Mouse (Mus musculus) midbrain, embryonic 11.5 days (tissue): ENCODE results near the gene Sbf1. TPM values are rescaled to one million over a fixed set of nuclear protein-coding genes. Genes with fewer than 3 reads are reported as not detected.

Source experiments
- ATAC-seq: fragments of 200-750 bp; cut with Nextera tagmentation; 2 replicates; pipeline ENCODE4 v1.8.0; 2017; ENCODE audit warnings: moderate TSS enrichment, moderate library complexity; ENCODE audit not compliant: low FRiP score
- DNase-seq: peaks from one replicate; pipeline ENCODE4 v3.0.0; 2015; ENCODE audit warnings: low spot score; ENCODE audit errors: missing footprints
- H3K27ac ChIP-seq: fragments of 300-500 bp; sonication (generic); 2 replicates; pipeline ENCODE4 v1.5.1; 2014; ENCODE audit warnings: low read depth, low read length
- H3K27me3 ChIP-seq: fragments of 300-500 bp; sonication (generic); 2 replicates; pipeline ENCODE4 v1.6.1; 2014; ENCODE audit warnings: mild to moderate bottlenecking, low read length, moderate library complexity, mixed read lengths; ENCODE audit not compliant: control insufficient read depth, insufficient read depth
- H3K36me3 ChIP-seq: fragments of 300-500 bp; sonication (generic); 2 replicates; pipeline ENCODE4 v1.6.1; 2014; ENCODE audit warnings: mild to moderate bottlenecking, low read length, moderate library complexity, mixed read lengths; ENCODE audit not compliant: control insufficient read depth, insufficient read depth
- H3K4me1 ChIP-seq: fragments of 300-500 bp; sonication (generic); 2 replicates; pipeline ENCODE4 v1.6.1; 2014; ENCODE audit warnings: low read length; ENCODE audit not compliant: control insufficient read depth, insufficient read depth
- H3K4me2 ChIP-seq: fragments of 300-500 bp; sonication (generic); 2 replicates; pipeline ENCODE4 v1.6.1; 2014; ENCODE audit warnings: mild to moderate bottlenecking, moderate library complexity
- H3K4me3 ChIP-seq: fragments of 300-500 bp; sonication (generic); 2 replicates; pipeline ENCODE4 v1.5.1; 2014; ENCODE audit warnings: low read depth, low read length
- H3K9ac ChIP-seq: fragments of 300-500 bp; sonication (generic); 2 replicates; pipeline ENCODE4 v1.6.1; 2014; ENCODE audit warnings: low read length
- H3K9me3 ChIP-seq: fragments of 300-500 bp; sonication (generic); 2 replicates; pipeline ENCODE4 v1.6.1; 2016; ENCODE audit warnings: low read length; ENCODE audit not compliant: control insufficient read depth
- WGBS: fragments of 180-500 bp; shearing (Covaris S2); extraction: QIAGEN DNeasy Blood & Tissue Kit; methylation state at CpG from one replicate; pipeline ENCODE4 v1.1.7; 2014; 5-methylcytosine and 5-hydroxymethylcytosine counted together
- polyA plus RNA-seq: library from polyadenylated mRNA; unstranded; fragments of >200 nt; fragmentation: Nextera tagmentation; extraction: Ambion mirVana; gene quantifications from 2 replicates; pipeline ENCODE4 v1.2.1, GENCODE M21; 2014

The Sbf1 gene
- 48.1 and 53.3 TPM in 2 replicates for polyA plus RNA-seq

DNA sequence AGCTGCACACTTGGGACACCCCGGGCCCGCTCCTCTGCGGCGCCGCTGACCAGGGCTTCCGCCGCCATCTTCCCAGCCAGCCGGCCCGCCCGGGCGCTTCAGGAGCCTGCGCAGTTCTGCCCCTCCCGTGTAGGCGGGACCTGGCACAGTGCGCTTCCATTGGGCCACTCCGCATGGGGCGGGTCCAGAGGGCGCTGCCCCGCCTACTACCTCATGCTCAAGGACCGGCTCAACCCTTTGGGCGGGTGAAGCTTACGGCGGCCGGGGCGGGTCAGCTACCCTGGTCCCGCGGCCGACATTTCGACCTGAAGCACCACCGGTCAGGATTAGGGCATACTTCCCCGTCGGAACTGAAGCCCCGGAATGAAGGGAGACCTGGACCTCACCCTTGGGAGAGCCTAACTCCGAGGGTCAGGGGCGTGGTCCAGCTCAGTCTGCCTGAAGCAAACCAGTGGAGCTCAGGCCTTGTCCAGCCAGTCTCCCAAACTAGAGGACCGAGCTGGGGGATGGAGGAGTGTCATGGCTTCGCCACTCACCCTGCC is at the start of gene Sbf1:
Sbf1 (minus strand) TSS at position 122 of the 542 bp plus-strand sequence.
- Histone ChIP-seq H3K9me3 (no peaks in the 10 kb centered on the region), H3K36me3 (no peaks in the 10 kb centered on the region), H3K27ac (no peak within 1 kb of the TSS), H3K4me3 (peak within 1 kb of the TSS; percentile 98), H3K4me2 (peak within 1 kb of the TSS; percentile 67), H3K9ac (peak within 1 kb of the TSS; percentile 91), H3K27me3 (no peaks in the 10 kb centered on the region), H3K4me1 (peaks cover 20% of the 10 kb centered on the region)
- ATAC-seq: peak; percentile 100
- DNase-seq: peak; percentile 99
- under 1% methylated on average over 36 of the region's 37 CpGs for WGBS

DNA sequence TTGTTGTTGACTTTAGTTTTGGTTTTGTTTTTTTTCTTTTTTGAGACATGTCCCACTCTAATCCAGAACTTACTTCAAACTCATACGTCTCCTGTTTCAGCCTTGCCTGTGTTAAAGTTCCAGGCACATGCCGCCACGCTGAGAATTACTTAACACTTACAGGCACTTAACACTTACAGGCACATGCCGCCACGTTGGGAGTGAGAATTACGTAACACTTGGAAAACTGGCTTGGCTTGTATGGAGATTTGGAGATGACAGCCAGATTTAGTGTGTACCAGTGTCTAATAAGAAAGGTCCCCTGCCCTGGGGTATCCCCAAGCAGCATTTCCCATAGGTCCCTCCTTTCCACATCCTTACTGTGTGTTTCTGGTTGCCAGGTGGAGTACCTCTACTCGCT is 47.9 kb upstream of the Sbf1 start:
- H3K9ac ChIP-seq: no peak overlapping the region
- 95% methylated on average over 7 of the region's 7 CpGs for WGBS
- H3K27me3 ChIP-seq: no peaks in the 10 kb centered on the region
- H3K27ac ChIP-seq: no peak overlapping the region
- no peaks in the 10 kb centered on the region for H3K4me1 ChIP-seq
- no peak overlapping the region for H3K4me2 ChIP-seq
- H3K9me3 ChIP-seq: no peaks in the 10 kb centered on the region
- ATAC-seq (no peak), DNase-seq (no peak)
- no peak overlapping the region for H3K4me3 ChIP-seq
- peaks cover 28% of the 10 kb centered on the region for H3K36me3 ChIP-seq

DNA sequence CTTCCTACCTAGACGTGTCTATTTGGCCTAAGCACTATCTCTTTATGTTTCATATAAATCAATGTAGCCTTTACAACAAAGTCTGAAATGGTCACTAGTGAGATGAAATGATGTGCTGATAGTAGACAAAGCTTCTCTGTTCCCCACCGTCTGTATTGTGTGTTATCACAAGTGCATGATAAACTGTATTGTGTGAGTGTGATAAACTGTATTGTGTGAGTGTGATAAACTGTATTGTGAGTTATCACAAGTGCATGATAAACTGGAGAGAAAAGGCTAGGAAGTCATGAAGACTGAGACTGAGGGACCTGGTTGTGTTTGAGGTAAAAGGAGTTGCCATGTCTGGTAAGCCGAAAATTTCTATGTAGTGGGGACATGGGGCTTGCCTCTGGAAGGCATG is 43.7 kb upstream of the Sbf1 start:
- Histone ChIP-seq H3K27me3 (no peaks in the 10 kb centered on the region), H3K27ac (no peak overlapping the region), H3K9ac (no peak overlapping the region), H3K4me1 (peaks cover 14% of the 10 kb centered on the region), H3K36me3 (peaks cover 3% of the 10 kb centered on the region), H3K9me3 (no peaks in the 10 kb centered on the region), H3K4me2 (no peak overlapping the region), H3K4me3 (no peak overlapping the region)
- no peak for DNase-seq
- ATAC-seq: no peak
- WGBS: 95% methylated on average over 3 of the region's 3 CpGs

DNA sequence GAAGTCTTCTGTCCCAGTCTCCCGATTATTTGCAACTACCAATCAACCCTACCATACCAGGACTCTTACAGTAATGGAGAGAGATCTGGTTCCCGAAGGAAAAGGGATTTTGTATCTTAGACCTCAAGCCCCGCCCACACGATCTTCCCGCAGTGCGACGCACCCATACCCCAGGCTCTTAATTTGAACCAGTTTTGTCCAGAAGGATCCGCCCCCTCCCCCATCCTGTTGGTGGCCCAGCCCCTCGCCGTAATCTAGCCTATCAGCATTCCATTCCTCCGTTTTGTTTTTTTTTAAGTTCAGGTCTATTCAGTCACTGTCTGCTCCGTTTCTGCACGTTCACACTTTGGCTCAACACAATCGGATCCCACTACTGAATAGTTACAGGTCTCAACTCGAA is 41.3 kb upstream of the Sbf1 start:
- 0 out of 2 replicates have a peak overlapping the region, but pooled peaks have one; percentile 69 for H3K27ac ChIP-seq
- H3K36me3 ChIP-seq: peaks cover 15% of the 10 kb centered on the region
- peak; percentile 75 for ATAC-seq

DNA sequence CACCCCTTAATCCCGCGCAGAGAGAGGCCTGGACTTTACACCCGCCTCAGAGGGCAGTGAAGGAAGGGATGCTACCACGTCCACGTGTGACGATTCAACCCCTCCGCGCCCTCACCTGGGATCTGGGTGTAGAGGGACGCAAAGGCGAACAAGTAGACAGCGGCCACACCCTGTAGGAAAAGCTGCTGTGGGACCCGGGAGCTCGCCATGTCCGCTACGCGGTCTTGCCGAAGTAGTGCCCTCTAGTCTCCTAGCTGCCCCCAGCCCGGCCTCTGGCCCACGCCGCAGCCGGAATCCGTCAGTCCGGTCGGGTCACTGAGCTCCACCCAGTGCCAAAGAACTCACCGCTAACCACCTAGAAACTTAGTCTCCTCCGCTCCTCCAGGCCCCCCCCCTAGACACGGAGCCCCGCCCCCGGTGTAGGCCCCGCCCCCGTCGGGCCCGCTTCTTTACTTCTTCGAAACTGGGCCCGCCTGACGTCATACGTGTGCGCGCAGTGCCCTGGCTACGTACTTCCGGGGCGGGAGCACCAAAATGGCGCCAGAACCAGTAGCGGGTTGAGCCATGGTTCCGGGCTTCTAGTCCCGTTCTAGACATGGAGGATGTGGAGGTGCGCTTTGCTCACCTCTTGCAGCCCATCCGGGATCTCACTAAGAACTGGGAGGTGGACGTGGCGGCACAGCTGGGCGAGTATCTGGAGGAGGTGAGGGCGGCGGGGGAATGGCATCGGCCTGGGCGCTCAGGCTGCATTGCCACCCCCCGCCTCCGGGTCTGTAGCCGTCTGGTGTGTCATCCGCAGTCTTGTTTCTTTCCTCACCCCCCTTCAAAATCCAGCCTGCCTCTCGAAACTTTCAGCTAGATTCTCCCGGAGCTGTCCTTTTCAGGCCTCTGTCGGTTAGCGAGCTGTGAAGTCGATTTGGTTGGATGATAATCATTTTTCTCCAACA is 40.4 kb upstream of the Sbf1 start, which contains the start of the genes Lmf2 and Ncaph2:
Lmf2 (minus strand) TSS at position 419 of the 947 bp plus-strand sequence.
Ncaph2 (plus strand) TSS at position 479 of the 947 bp plus-strand sequence.
- Histone ChIP-seq H3K27me3 (no peaks in the 10 kb centered on the region), H3K4me1 (peaks cover 14% of the 10 kb centered on the region), H3K9ac (peak within 1 kb of the TSS; percentile 82), H3K4me3 (peak within 1 kb of the TSS; percentile 74), H3K4me2 (peak within 1 kb of the TSS; percentile 85), H3K27ac (peak within 1 kb of the TSS; percentile 69), H3K36me3 (peaks cover 19% of the 10 kb centered on the region), H3K9me3 (no peaks in the 10 kb centered on the region)
- DNase-seq: peak; percentile 100
- peak; percentile 91 for ATAC-seq
- WGBS: under 1% methylated on average over 64 of the region's 64 CpGs

More for the DNA sequence above, 41.3 kb upstream of the Sbf1 start:
- Histone ChIP-seq H3K9me3 (no peaks in the 10 kb centered on the region), H3K9ac (peak overlapping the region; percentile 82), H3K4me2 (peak overlapping the region; percentile 85), H3K4me3 (peak overlapping the region; percentile 74), H3K27me3 (no peaks in the 10 kb centered on the region), H3K4me1 (peaks cover 14% of the 10 kb centered on the region)
- peak; percentile 98 for DNase-seq
- WGBS: under 1% methylated on average over 15 of the region's 15 CpGs

DNA sequence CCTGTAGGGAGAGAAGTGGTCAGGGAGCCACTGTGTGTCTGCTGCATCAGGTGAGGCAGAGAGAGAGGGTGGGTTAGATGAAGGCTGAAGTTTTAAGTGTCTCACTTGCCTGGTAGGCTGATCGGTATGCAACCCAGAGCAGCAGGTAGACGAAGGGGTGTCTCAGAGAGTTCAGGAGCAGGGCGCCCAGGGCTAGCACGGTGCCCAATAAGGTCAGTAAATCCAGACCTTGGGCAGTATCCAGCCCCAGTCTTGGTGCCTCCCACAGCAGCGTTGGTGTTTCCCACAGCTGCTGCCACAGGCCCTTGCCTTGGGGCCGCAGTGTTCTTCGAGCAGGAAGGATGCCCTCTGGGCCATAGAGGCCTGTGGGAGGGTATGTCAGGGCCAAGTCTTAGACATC is 39.3 kb upstream of the Sbf1 start:
- peaks cover 14% of the 10 kb centered on the region for H3K4me1 ChIP-seq
- no peaks in the 10 kb centered on the region for H3K9me3 ChIP-seq
- H3K36me3 ChIP-seq: peaks cover 19% of the 10 kb centered on the region
- 89% methylated on average over 7 of the region's 7 CpGs for WGBS
- peak overlapping the region; percentile 85 for H3K4me2 ChIP-seq
- peak overlapping the region; percentile 74 for H3K4me3 ChIP-seq
- H3K27me3 ChIP-seq: no peaks in the 10 kb centered on the region
- no peak overlapping the region for H3K27ac ChIP-seq
- H3K9ac ChIP-seq: peak overlapping the region; percentile 82
- ATAC-seq (no peak), DNase-seq (peak; percentile 83)

DNA sequence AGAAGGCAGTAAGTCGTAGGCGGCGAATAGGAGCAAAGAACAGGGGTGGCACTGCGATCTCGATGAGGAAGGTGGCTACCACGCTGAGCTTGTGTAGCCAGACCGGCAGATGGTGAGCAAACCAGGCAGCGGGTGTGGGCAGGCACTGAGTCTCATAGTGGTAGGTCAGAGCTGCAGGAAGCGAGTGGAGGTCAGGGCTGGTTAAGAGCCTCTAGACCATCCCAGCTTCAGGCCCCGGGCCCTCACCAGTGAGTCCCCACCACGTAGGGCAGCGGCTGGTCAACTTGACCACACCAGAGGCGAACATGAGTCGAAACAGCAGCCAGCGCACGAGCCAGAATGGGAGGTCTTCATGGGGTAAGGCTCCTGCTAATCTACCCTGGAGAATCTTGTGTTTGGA is 38.7 kb upstream of the Sbf1 start:
- Histone ChIP-seq H3K9me3 (no peaks in the 10 kb centered on the region), H3K27ac (no peak overlapping the region), H3K9ac (no peak overlapping the region), H3K27me3 (no peaks in the 10 kb centered on the region), H3K4me3 (no peak overlapping the region), H3K4me1 (peaks cover 14% of the 10 kb centered on the region), H3K4me2 (no peak overlapping the region), H3K36me3 (peaks cover 19% of the 10 kb centered on the region)
- peak; percentile 28 for DNase-seq
- 90% methylated on average over 16 of the region's 16 CpGs for WGBS
- ATAC-seq: no peak

DNA sequence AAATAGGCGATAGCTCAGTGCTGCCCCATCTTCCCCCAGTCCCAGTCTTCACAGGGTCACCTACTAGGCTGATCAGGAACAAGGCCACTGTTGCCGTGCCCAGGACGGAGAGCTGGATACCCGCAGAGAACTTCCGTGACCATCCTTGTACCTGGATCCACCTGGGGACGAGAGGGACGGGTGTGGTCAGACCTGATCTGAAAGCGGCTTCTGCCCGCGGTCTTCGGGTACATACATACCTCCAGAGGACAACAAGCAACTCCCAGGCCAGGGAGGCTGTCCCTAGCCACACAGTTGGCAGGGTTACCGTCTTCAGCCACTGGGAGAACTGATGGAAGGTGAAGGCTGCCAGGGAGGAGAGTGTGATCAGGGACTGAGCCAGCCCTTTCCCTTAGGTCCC is 37.7 kb upstream of the Sbf1 start:
- no peak for ATAC-seq
- Histone ChIP-seq H3K4me3 (no peak overlapping the region), H3K9me3 (no peaks in the 10 kb centered on the region), H3K4me1 (peaks cover 14% of the 10 kb centered on the region), H3K36me3 (peaks cover 19% of the 10 kb centered on the region), H3K4me2 (no peak overlapping the region), H3K9ac (no peak overlapping the region), H3K27ac (no peak overlapping the region), H3K27me3 (no peaks in the 10 kb centered on the region)
- DNase-seq: peak; percentile 53
- 93% methylated on average over 12 of the region's 12 CpGs for WGBS

DNA sequence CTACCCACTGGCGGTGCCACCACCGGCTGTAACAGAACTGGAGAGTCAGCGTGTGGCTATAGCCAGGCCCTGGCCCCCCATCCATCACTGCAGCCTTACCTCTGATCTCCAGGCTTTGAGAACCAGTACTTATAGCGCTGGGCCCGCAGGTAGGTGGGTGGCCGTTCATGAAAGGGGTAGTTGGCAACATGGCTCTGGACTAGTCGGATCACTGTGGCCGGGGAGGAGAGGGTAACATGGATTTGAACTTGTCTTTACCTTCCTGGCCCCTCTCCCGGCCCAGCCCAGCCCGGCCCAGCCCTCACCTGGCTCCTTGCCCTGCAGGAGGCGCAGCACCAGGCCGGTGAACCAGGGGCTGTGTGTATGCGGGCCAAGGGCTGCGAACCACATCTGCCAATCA is 36.9 kb upstream of the Sbf1 start:
- DNase-seq: peak; percentile 35
- Histone ChIP-seq H3K4me3 (no peak overlapping the region), H3K4me2 (no peak overlapping the region), H3K27me3 (no peaks in the 10 kb centered on the region), H3K4me1 (peaks cover 9% of the 10 kb centered on the region), H3K36me3 (peaks cover 19% of the 10 kb centered on the region), H3K27ac (no peak overlapping the region), H3K9ac (no peak overlapping the region), H3K9me3 (no peaks in the 10 kb centered on the region)
- 93% methylated on average over 14 of the region's 14 CpGs for WGBS
- ATAC-seq: no peak
